Mouse (Mus musculus) thymus, adult 2 months (tissue): ENCODE results near the gene Rab3gap2.

Experiments used
- CTCF ChIP-seq: fragments of 200-500 bp; IDR thresholded peaks from 2 replicates; pipeline ENCODE4 v1.5.1; 2012; ENCODE audit warnings: mild to moderate bottlenecking, control low read depth, low read length, moderate library complexity, borderline replicate concordance; ENCODE audit not compliant: control insufficient read depth, poor library complexity, insufficient read depth; ENCODE audit errors: extremely low read depth
- POLR2A ChIP-seq: fragments of 200-500 bp; IDR thresholded peaks from 2 replicates; pipeline ENCODE4 v1.6.1; 2012; ENCODE audit warnings: mild to moderate bottlenecking, low read length, control low read depth, moderate library complexity; ENCODE audit not compliant: control insufficient read depth, poor library complexity, insufficient read depth; ENCODE audit errors: extremely low read depth

DNA sequence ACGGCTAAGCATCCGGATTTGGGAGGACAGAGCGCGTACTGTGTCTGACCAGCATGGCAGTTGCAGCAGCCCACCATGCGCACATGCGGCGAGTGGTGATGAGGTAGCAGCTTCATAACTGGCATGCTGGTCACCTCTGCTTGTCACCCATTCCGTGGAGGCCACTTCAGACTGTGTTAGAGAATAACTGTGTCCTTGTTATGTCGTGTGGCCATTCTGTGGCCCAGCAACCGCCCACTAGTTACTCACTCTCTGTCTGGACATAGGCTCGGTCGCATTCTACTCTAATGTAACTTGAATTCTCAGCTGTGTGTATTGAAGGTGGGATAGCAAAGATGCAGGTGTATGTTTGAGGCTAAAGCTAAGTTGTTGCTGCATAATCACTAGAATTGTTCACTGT, 51.4 kb downstream of the Rab3gap2 start:
- no peak for TF ChIP-seq POLR2A
- no peak for TF ChIP-seq CTCF
